Mouse (Mus musculus) gastrocnemius, adult 2 months (tissue): ENCODE data around the gene Camk1d. TPM values are rescaled to one million over a fixed set of nuclear protein-coding genes. Genes with fewer than 3 reads are reported as not detected.

Experiments used
- DNase-seq: peaks from one replicate; pipeline ENCODE4 v3.0.0; 2022
- H3K27ac ChIP-seq: fragments of 200-600 bp; 2 replicates; pipeline ENCODE4 v1.8.1; 2022; ENCODE audit warnings: mild to moderate bottlenecking
- H3K4me3 ChIP-seq: fragments of 200-600 bp; 2 replicates; pipeline ENCODE4 v1.8.1; 2022; ENCODE audit warnings: mild to moderate bottlenecking, moderate library complexity
- CTCF ChIP-seq: fragments of 200-600 bp; IDR thresholded peaks from 2 replicates; pipeline ENCODE4 v1.8.1; 2022; ENCODE audit warnings: antibody characterized with exemption, mild to moderate bottlenecking, moderate library complexity
- intact Hi-C: fragments of 180-260 bp; cut with DNase I; formaldehyde crosslinking; loops from one replicate; pipeline ENCODE4 v1.15.1; 2025
- total RNA-seq, 2 experiments: library from RNA; stranded (reverse); gene quantifications; 2 replicates each; pipeline ENCODE4 v1.2.3; 2021

Camk1d gene
- total RNA-seq, 2 experiments from 2014 or later = 1.6 TPM

DNA sequence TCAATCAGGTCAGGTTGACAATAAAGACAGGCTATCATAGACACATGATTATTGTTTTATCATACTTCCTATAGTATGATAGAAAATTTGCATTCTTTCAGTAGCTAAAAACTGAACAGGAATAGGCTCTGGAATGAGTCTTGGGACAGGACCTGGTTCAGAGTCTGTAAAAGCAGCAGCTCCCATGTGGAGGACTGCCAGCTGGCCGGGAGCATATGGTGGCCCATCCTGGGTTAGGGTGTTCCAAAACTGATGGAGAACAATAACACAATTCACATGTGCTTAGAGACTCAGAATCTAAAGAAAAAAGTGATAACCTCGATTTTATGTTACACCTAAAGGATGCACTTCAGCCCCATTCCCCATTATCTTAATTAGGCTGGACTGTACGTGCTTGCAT, 343.0 kb downstream of the Camk1d start:
- Histone ChIP-seq H3K4me3 (no peak overlapping the region), H3K27ac (no peak overlapping the region)
- TF ChIP-seq CTCF = no peak
- DNase-seq = no peak
- intact Hi-C loops = no loop called here

DNA sequence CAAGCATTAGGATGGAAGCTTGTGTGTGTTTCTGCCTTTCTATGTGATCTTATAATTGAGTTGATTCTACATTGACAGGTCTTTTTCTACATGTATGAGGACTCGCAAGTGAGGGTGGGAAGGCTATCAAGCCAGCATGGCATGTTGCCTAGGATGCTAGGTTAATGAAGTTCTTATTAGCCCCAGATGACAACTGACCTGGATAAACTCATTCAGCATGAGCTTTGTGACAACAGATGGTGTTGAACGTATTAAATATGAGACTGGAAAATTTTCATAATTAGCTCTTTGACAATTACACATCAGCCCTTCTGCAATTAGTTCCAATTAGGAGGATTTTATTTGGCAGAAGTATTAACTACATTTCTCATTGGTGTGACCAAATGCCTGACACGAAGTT, 343.7 kb downstream of the Camk1d start:
- TF ChIP-seq CTCF = no peak
- no peak overlapping the region for H3K27ac ChIP-seq
- no peak for DNase-seq
- no peak overlapping the region for H3K4me3 ChIP-seq
- intact Hi-C loops = no loop called here

- no peak for TF ChIP-seq CTCF
- Histone ChIP-seq H3K27ac (no peak overlapping the region), H3K4me3 (no peak overlapping the region)
- no peak for DNase-seq
- intact Hi-C loops = no loop called here
Measured at GRCm38 (mm10) chr2:5363836-5364235, 350.5 kb downstream of the Camk1d start.

GRCm38 (mm10) chr2:5358049-5358448, 356.3 kb downstream of the Camk1d start:
- TF ChIP-seq CTCF = no peak
- no peak overlapping the region for H3K4me3 ChIP-seq
- DNase-seq = no peak
- H3K27ac ChIP-seq = no peak overlapping the region
- intact Hi-C loops = no loop called here

- DNase-seq = no peak
- Histone ChIP-seq H3K4me3 (no peak overlapping the region), H3K27ac (no peak overlapping the region)
- TF ChIP-seq CTCF = no peak
- intact Hi-C loops = no loop called here
Measured at GRCm38 (mm10) chr2:5357056-5357455, 357.3 kb downstream of the Camk1d start.

GRCm38 (mm10) chr2:5352821-5353522, 361.3 kb downstream of the Camk1d start:
- no peak for TF ChIP-seq CTCF
- intact Hi-C loops = no loop called here
- H3K4me3 ChIP-seq = no peak overlapping the region
- H3K27ac ChIP-seq = no peak overlapping the region
- no peak for DNase-seq

GRCm38 (mm10) chr2:5345344-5345743, 369.0 kb downstream of the Camk1d start:
- intact Hi-C loops = no loop called here
- DNase-seq = no peak
- no peak for TF ChIP-seq CTCF
- H3K27ac ChIP-seq = no peak overlapping the region
- H3K4me3 ChIP-seq = no peak overlapping the region

- intact Hi-C loops = no loop called here
- TF ChIP-seq CTCF = no peak
- no peak overlapping the region for H3K4me3 ChIP-seq
- H3K27ac ChIP-seq = no peak overlapping the region
- no peak for DNase-seq
Measured at GRCm38 (mm10) chr2:5327533-5328250, 386.6 kb downstream of the Camk1d start.

- TF ChIP-seq CTCF = no peak
- intact Hi-C loops = no loop called here
- no peak overlapping the region for H3K27ac ChIP-seq
Measured at GRCm38 (mm10) chr2:5324806-5325205, 389.5 kb downstream of the Camk1d start.

DNA sequence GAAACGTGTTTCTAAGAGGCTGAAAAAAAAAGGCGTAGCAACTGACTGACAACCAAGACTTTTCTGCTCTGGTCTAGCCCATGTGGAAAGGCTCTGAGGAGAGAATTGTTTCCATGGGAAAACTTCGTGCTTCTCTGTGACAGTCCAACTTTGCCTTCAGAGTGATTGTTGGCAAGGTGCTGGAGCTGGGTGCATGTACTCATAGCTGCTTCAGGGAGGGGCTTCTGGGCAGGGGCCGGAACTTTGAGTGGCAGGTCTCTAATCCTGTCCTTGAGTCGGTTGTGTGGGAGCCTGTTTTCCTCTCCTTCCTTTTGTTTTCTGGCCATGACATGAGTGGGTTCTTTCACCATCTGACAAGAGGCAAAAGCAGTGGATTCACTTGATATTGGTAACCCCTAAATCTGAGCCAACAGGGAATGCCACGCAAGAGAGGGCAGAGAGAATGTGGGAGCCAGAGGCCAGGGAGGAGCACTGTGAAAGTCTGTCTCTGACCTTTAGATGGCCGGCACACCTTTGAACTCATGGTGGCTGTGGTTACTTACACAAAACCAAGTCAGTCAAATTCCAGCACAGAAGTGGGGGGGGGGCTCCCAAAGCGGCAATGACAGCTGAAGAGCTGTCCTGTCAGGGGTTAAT, 392.5 kb downstream of the Camk1d start:
- intact Hi-C loops = no loop called here
- no peak overlapping the region for H3K4me3 ChIP-seq
- no peak overlapping the region for H3K27ac ChIP-seq
- no peak for TF ChIP-seq CTCF
- DNase-seq = no peak

More at GRCm38 (mm10) chr2:5324806-5325205, 389.5 kb downstream of the Camk1d start:
- no peak overlapping the region for H3K4me3 ChIP-seq
- DNase-seq = no peak

DNA sequence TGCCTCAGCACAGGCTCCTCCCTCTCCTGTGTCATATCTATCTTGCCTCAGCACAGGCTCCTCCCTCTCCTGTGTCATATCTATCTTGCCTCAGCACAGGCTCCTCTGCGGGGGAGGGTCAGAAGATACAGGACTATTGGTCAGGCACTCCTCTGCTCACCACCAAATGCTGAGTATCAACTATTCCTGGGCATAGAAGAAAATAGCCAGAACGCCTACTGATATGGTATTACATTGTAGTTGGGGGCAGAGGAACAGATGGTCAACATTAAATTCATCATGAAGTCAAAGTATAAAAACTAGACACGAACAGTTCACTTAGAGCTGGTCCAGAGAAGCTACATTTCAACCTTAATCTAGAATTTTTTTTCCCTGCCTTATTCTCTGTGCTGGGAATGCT, 395.2 kb downstream of the Camk1d start:
- TF ChIP-seq CTCF = no peak
- intact Hi-C loops = no loop called here
- H3K27ac ChIP-seq = no peak overlapping the region
- no peak overlapping the region for H3K4me3 ChIP-seq
- no peak for DNase-seq

DNA sequence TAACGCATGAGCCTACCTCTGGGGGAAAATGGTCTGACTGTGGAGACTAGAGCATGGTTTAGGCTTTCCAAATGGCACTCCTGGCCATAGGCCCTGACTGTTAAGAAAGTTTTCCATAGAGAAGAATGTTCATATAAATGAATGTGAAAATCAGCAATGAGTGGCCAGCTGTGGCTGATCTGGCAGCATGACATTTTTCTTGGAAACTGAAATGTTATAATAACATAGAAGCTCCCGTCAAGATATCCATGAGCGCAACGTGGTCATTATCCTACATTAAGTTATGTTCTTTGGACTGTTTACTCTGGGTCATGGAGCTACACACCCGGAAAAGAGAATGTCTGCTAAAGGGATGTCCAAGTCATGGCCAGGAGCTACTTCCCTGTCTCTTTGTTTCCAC, 397.6 kb downstream of the Camk1d start:
- no peak overlapping the region for H3K4me3 ChIP-seq
- DNase-seq = no peak
- intact Hi-C loops = no loop called here
- no peak overlapping the region for H3K27ac ChIP-seq
- TF ChIP-seq CTCF = no peak

- intact Hi-C loops = no loop called here
- DNase-seq = no peak
- H3K27ac ChIP-seq = no peak overlapping the region
- TF ChIP-seq CTCF = no peak
- no peak overlapping the region for H3K4me3 ChIP-seq
Measured at GRCm38 (mm10) chr2:5316217-5316616, 398.1 kb downstream of the Camk1d start.
